Mouse (Mus musculus): ENCODE data around the gene 6330409D20Rik. TPM values are rescaled to one million over a fixed set of nuclear protein-coding genes. Genes with fewer than 3 reads are reported as not detected.

6330409D20Rik gene
- polyA plus RNA-seq, 1 experiment from 2014 or later: 0.16 TPM

GRCm38 (mm10) chr2:32730854-32731253 lies 10.0 kb downstream of the 6330409D20Rik start:
- peaks cover 45% of the 10 kb centered on the region for H3K4me1 ChIP-seq (ENCODE audit: insufficient read depth, low read length)
- no peaks in the 10 kb centered on the region for H3K9me3 ChIP-seq (ENCODE audit: low read length)
- no peaks in the 10 kb centered on the region for H3K36me3 ChIP-seq (ENCODE audit: insufficient read depth, low read length)
- peak overlapping the region; percentile 81 for H3K27ac ChIP-seq (ENCODE audit: low read length)
- peak overlapping the region; percentile 58 for H3K4me2 ChIP-seq (replicated peaks; ENCODE audit: low read depth, low read length)
- no peak for ATAC-seq (ENCODE audit: low FRiP score, low TSS enrichment)
- H3K9ac ChIP-seq (replicated peaks; ENCODE audit: low read length): peak overlapping the region; percentile 25; the same call in 1 of the 2 replicates
- WGBS: 13% methylated on average over 11 of the region's 11 CpGs
- no peaks in the 10 kb centered on the region for H3K27me3 ChIP-seq (ENCODE audit: insufficient read depth, low read length)
- H3K4me3 ChIP-seq (ENCODE audit: low read length): peak overlapping the region; percentile 50

- H3K4me3 ChIP-seq (ENCODE audit: low read length): peak overlapping the region; percentile 50
- 0 out of 2 replicates have a peak overlapping the region, but pooled peaks have one; percentile 17 for H3K9ac ChIP-seq (replicated peaks; ENCODE audit: low read length)
- H3K27me3 ChIP-seq (ENCODE audit: insufficient read depth, low read length): no peaks in the 10 kb centered on the region
- H3K36me3 ChIP-seq (ENCODE audit: insufficient read depth, low read length): no peaks in the 10 kb centered on the region
- H3K9me3 ChIP-seq (ENCODE audit: low read length): no peaks in the 10 kb centered on the region
- peaks cover 37% of the 10 kb centered on the region for H3K4me1 ChIP-seq (ENCODE audit: insufficient read depth, low read length)
- no peak for ATAC-seq (ENCODE audit: low FRiP score, low TSS enrichment)
- WGBS: 33% methylated on average over 4 of the region's 4 CpGs
- peak overlapping the region; percentile 81; the same call in 1 of the 2 replicates for H3K27ac ChIP-seq (ENCODE audit: low read length)
- peak overlapping the region; percentile 58 for H3K4me2 ChIP-seq (replicated peaks; ENCODE audit: low read depth, low read length)
Measured at GRCm38 (mm10) chr2:32729547-32729946, 11.3 kb downstream of the 6330409D20Rik start.

DNA sequence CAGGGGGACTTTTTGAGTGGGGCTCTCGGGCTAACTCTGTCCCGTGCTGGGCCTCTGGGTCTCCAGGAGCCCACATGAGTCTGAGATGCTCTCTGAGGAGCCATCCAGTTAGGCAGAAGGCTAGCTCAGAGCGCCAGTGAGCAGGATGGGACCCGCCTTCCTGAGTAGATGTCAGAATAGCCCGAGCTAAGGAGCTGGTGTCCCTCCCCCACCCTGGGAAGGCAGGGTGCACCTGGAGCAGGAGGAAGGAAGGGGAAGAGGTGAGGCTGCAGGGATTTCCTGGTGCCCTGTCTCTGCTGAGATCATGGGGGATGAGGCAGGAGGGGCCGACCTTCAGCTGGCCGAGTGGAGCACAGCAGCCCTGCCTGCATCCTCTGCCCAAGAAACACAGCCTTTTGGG lies 12.4 kb downstream of the 6330409D20Rik start:
- H3K9me3 ChIP-seq (ENCODE audit: low read length): no peaks in the 10 kb centered on the region
- no peaks in the 10 kb centered on the region for H3K36me3 ChIP-seq (ENCODE audit: insufficient read depth, low read length)
- H3K27me3 ChIP-seq (ENCODE audit: insufficient read depth, low read length): no peaks in the 10 kb centered on the region
- peak; percentile 28; the same call in 1 of the 2 replicates for ATAC-seq (ENCODE audit: low FRiP score, low TSS enrichment)
- H3K9ac ChIP-seq (replicated peaks; ENCODE audit: low read length): peak overlapping the region; percentile 56
- H3K27ac ChIP-seq (ENCODE audit: low read length): peak overlapping the region; percentile 81
- H3K4me2 ChIP-seq (replicated peaks; ENCODE audit: low read depth, low read length): peak overlapping the region; percentile 58
- peak overlapping the region; percentile 50 for H3K4me3 ChIP-seq (ENCODE audit: low read length)
- 34% methylated on average over 7 of the region's 7 CpGs for WGBS
- peaks cover 35% of the 10 kb centered on the region for H3K4me1 ChIP-seq (ENCODE audit: insufficient read depth, low read length)

GRCm38 (mm10) chr2:32727435-32727834 lies 13.4 kb downstream of the 6330409D20Rik start:
- ATAC-seq (ENCODE audit: low FRiP score, low TSS enrichment): peak; percentile 98
- no peaks in the 10 kb centered on the region for H3K36me3 ChIP-seq (ENCODE audit: insufficient read depth, low read length)
- H3K4me1 ChIP-seq (ENCODE audit: insufficient read depth, low read length): peaks cover 35% of the 10 kb centered on the region
- peak overlapping the region; percentile 56 for H3K9ac ChIP-seq (replicated peaks; ENCODE audit: low read length)
- under 1% methylated on average over 16 of the region's 16 CpGs for WGBS
- H3K27ac ChIP-seq (ENCODE audit: low read length): peak overlapping the region; percentile 48; the same call in 1 of the 2 replicates
- H3K9me3 ChIP-seq (ENCODE audit: low read length): no peaks in the 10 kb centered on the region
- peak overlapping the region; percentile 58 for H3K4me2 ChIP-seq (replicated peaks; ENCODE audit: low read depth, low read length)
- no peaks in the 10 kb centered on the region for H3K27me3 ChIP-seq (ENCODE audit: insufficient read depth, low read length)
- H3K4me3 ChIP-seq (ENCODE audit: low read length): peak overlapping the region; percentile 50

GRCm38 (mm10) chr2:32724832-32725790 lies 15.7 kb downstream of the 6330409D20Rik start:
- H3K4me1 ChIP-seq (ENCODE audit: insufficient read depth, low read length): peaks cover 29% of the 10 kb centered on the region
- no peaks in the 10 kb centered on the region for H3K9me3 ChIP-seq (ENCODE audit: low read length)
- H3K9ac ChIP-seq (replicated peaks; ENCODE audit: low read length): no peak overlapping the region
- no peak for ATAC-seq (ENCODE audit: low FRiP score, low TSS enrichment)
- H3K27me3 ChIP-seq (ENCODE audit: insufficient read depth, low read length): no peaks in the 10 kb centered on the region
- no peaks in the 10 kb centered on the region for H3K36me3 ChIP-seq (ENCODE audit: insufficient read depth, low read length)
- H3K27ac ChIP-seq (ENCODE audit: low read length): 0 out of 2 replicates have a peak overlapping the region, but pooled peaks have one; percentile 6
- H3K4me3 ChIP-seq (ENCODE audit: low read length): no peak overlapping the region
- no peak overlapping the region for H3K4me2 ChIP-seq (replicated peaks; ENCODE audit: low read depth, low read length)
- WGBS: 56% methylated on average over 16 of the region's 16 CpGs

DNA sequence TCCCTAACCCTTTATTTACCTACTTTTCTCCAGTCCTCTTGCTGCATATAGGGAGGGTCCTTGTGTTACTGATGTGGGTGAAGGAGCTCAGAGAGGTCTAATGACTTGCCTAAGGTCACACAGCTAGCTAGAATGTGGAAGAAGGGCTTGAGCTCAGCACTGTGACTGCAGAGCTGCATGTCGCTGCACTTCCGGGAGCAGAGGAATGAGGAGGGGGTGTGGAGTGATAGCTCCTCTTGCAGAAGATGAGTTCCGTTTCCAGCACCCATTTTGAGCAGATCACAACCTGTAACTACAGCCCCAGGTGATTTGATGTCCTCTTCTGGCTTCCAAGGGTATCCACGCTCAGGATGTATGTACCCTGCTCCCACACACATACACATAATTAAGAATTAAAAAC lies 16.7 kb downstream of the 6330409D20Rik start:
- Histone ChIP-seq H3K4me2 (replicated peaks; ENCODE audit: low read depth, low read length) (no peak overlapping the region), H3K27ac (ENCODE audit: low read length) (no peak overlapping the region), H3K36me3 (ENCODE audit: insufficient read depth, low read length) (no peaks in the 10 kb centered on the region), H3K4me3 (ENCODE audit: low read length) (no peak overlapping the region), H3K9ac (replicated peaks; ENCODE audit: low read length) (no peak overlapping the region), H3K9me3 (ENCODE audit: low read length) (no peaks in the 10 kb centered on the region), H3K27me3 (ENCODE audit: insufficient read depth, low read length) (no peaks in the 10 kb centered on the region), H3K4me1 (ENCODE audit: insufficient read depth, low read length) (peaks cover 22% of the 10 kb centered on the region)
- no peak for ATAC-seq (ENCODE audit: low FRiP score, low TSS enrichment)
- 83% methylated on average over 4 of the region's 4 CpGs for WGBS

DNA sequence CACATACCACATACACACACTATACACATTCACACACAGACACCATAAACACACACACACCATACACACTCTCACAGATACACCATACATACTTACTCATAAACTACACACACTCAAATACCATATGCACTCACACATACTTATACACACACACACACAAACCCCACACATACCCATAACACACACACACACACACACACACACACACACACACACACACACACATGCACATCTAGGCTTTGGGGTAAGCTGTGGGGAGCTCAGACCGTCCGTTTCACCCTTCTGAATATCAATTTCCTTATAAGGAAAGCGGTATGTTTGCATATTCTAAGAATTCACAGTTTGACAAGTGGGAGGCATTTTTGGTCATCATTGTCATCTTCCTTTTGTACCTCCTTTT lies 18.2 kb downstream of the 6330409D20Rik start:
- H3K27me3 ChIP-seq (ENCODE audit: insufficient read depth, low read length): no peaks in the 10 kb centered on the region
- no peaks in the 10 kb centered on the region for H3K36me3 ChIP-seq (ENCODE audit: insufficient read depth, low read length)
- H3K4me3 ChIP-seq (ENCODE audit: low read length): no peak overlapping the region
- H3K9me3 ChIP-seq (ENCODE audit: low read length): no peaks in the 10 kb centered on the region
- peaks cover 22% of the 10 kb centered on the region for H3K4me1 ChIP-seq (ENCODE audit: insufficient read depth, low read length)
- no peak overlapping the region for H3K27ac ChIP-seq (ENCODE audit: low read length)
- no peak overlapping the region for H3K9ac ChIP-seq (replicated peaks; ENCODE audit: low read length)
- ATAC-seq (ENCODE audit: low FRiP score, low TSS enrichment): no peak
- peak overlapping the region; percentile 42; the same call in 1 of the 2 replicates for H3K4me2 ChIP-seq (replicated peaks; ENCODE audit: low read depth, low read length)
- 73% methylated on average over 3 of the region's 3 CpGs for WGBS

DNA sequence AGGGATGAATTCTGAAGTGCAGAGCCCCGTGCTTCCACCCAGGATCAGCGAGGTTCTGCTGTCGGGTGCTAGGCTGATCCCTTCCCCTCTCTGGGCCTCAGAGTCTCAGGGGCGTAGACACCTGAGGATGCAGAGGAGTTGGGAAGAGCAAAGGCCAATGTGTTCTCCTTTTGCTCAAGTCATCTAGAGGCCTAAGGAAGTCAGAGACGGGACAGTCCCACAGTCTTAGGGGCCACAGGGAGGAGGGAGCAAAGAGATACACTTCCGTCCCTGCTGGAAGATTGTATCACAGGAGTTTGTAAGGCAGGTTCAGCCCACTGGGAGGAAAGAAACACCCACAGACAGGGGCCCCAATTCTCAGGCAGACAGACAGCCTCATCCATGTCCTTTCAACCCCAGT lies 18.8 kb downstream of the 6330409D20Rik start:
- WGBS: 36% methylated on average over 6 of the region's 6 CpGs
- Histone ChIP-seq H3K4me2 (replicated peaks; ENCODE audit: low read depth, low read length) (peak overlapping the region; percentile 42), H3K9me3 (ENCODE audit: low read length) (0 out of 2 replicates have a peak, but pooled peaks cover under 1% of the 10 kb centered on the region), H3K4me1 (ENCODE audit: insufficient read depth, low read length) (peaks cover 20% of the 10 kb centered on the region), H3K9ac (replicated peaks; ENCODE audit: low read length) (peak overlapping the region; percentile 8; the same call in 1 of the 2 replicates), H3K36me3 (ENCODE audit: insufficient read depth, low read length) (no peaks in the 10 kb centered on the region), H3K4me3 (ENCODE audit: low read length) (peak overlapping the region; percentile 19; the same call in 1 of the 2 replicates), H3K27me3 (ENCODE audit: insufficient read depth, low read length) (no peaks in the 10 kb centered on the region), H3K27ac (ENCODE audit: low read length) (no peak overlapping the region)
- no peak for ATAC-seq (ENCODE audit: low FRiP score, low TSS enrichment)

DNA sequence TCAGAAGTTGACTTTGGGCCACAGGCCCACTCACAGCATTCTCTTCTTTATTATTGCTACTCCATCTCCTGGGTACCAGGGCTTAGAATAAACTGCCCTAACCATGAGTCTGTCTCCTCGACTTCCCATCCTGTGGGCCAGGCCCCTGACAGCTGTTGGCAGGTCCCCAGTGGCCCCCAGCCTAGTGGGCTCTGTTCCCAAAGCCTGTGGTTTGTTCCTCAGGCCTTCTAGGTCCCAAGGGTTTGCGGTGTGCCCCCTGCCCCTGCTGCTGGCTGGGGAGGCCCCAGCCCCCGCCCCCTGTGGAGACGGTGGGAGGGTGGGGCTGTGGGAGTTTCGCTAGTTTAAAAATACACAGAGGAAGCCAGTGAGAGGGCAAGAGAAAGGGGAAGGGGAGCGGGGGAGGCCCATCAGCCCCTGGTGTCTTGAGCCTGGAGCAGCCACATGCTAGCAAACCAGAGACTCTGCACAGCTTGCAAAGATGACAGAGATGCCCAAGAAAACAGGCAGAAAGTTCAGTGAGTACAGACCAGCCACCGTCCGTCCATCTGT lies 20.1 kb downstream of the 6330409D20Rik start, which contains the start of gene Sh2d3c:
Gene Sh2d3c, plus strand, starts transcription at position 375 of the 549 bp plus-strand sequence.
- WGBS: 23% methylated on average over 8 of the region's 8 CpGs
- Histone ChIP-seq H3K4me3 (ENCODE audit: low read length) (peak within 1 kb of the TSS; percentile 19), H3K4me1 (ENCODE audit: insufficient read depth, low read length) (peaks cover 18% of the 10 kb centered on the region), H3K36me3 (ENCODE audit: insufficient read depth, low read length) (no peaks in the 10 kb centered on the region), H3K9ac (replicated peaks; ENCODE audit: low read length) (peak within 1 kb of the TSS; percentile 54), H3K27ac (ENCODE audit: low read length) (peak within 1 kb of the TSS; percentile 60), H3K4me2 (replicated peaks; ENCODE audit: low read depth, low read length) (peak within 1 kb of the TSS; percentile 42), H3K27me3 (ENCODE audit: insufficient read depth, low read length) (no peaks in the 10 kb centered on the region), H3K9me3 (ENCODE audit: low read length) (0 out of 2 replicates have a peak, but pooled peaks cover 2% of the 10 kb centered on the region)
- ATAC-seq (ENCODE audit: low FRiP score, low TSS enrichment): peak; percentile 67
